Mouse (Mus musculus): Measurements from ENCODE around the gene Fbxw21.

DNA sequence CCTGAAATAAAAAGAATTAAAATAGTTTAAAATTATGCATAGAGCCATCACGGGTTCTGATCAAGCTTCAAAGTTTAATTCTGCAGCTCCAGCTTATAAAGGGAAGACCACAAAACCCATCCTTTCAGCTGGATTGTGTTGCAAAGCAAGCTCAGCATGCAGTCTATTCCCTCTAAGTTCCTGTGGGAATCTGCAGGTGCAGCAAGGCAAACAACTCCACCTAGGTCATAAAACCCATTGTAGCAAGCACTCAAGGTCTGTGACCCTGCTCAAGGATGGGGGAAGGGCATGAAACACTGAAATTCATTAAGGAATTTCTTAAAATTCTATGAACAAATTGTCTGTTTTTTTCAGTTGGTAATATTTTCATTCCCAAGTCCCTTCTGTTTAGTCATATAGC lies 15.4 kb upstream of the Fbxw21 start:
- TF ChIP-seq MYOG (IDR thresholded peaks at IDR 0.05; ENCODE audit: control insufficient read depth, extremely low read depth, insufficient read length) (no peak), CTCF (IDR thresholded peaks at IDR 0.05; ENCODE audit: control insufficient read depth, insufficient read depth, insufficient read length) (no peak), USF1 (IDR thresholded peaks at IDR 0.05; ENCODE audit: low read depth) (no peak), CEBPB (IDR thresholded peaks at IDR 0.05; ENCODE audit: low read depth) (no peak), MAX (IDR thresholded peaks at IDR 0.05) (no peak)

Measured in C2C12 (cell line).